Mouse (Mus musculus): ENCODE measurements around the gene Map4k4.

The Map4k4 gene

GRCm38 (mm10) chr1:39898686-39899085 is 2.0 kb upstream of the Map4k4 start:
- in situ Hi-C loops (cut with MboI, MseI) = loop anchor here (10.0 kb wide), 1 partner anchor 184 kb away; no protein-coding TSS in a partner anchor

- in situ Hi-C loops (cut with MboI, MseI) = no loop called here
Measured at GRCm38 (mm10) chr1:39901063-39901811, 524 bp downstream of the Map4k4 start.

- in situ Hi-C loops (cut with MboI, MseI) = no loop called here
Measured at GRCm38 (mm10) chr1:39901851-39902703, 1.4 kb downstream of the Map4k4 start.

GRCm38 (mm10) chr1:39902704-39903151 is 2.0 kb downstream of the Map4k4 start:
- in situ Hi-C loops (cut with MboI, MseI) = no loop called here

- in situ Hi-C loops (cut with MboI, MseI) = no loop called here
Measured at GRCm38 (mm10) chr1:39904720-39905119, 4.0 kb downstream of the Map4k4 start.

- in situ Hi-C loops (cut with MboI, MseI) = no loop called here
Measured at GRCm38 (mm10) chr1:39906921-39907320, 6.2 kb downstream of the Map4k4 start.

- in situ Hi-C loops (cut with MboI, MseI) = no loop called here
Measured at GRCm38 (mm10) chr1:39908976-39909375, 8.3 kb downstream of the Map4k4 start.

GRCm38 (mm10) chr1:39911446-39911845 is 10.7 kb downstream of the Map4k4 start:
- in situ Hi-C loops (cut with MboI, MseI) = no loop called here

GRCm38 (mm10) chr1:39913256-39913655 is 12.5 kb downstream of the Map4k4 start:
- in situ Hi-C loops (cut with MboI, MseI) = no loop called here

GRCm38 (mm10) chr1:39916144-39916543 is 15.4 kb downstream of the Map4k4 start:
- in situ Hi-C loops (cut with MboI, MseI) = loop anchor here (5.0 kb wide), 1 partner anchor 56 kb away; no protein-coding TSS in a partner anchor

- in situ Hi-C loops (cut with MboI, MseI) = loop anchor here (5.0 kb wide), 1 partner anchor 54 kb away; no protein-coding TSS in a partner anchor
Measured at GRCm38 (mm10) chr1:39917855-39918516, 17.3 kb downstream of the Map4k4 start.

- in situ Hi-C loops (cut with MboI, MseI) = loop anchor here (5.0 kb wide), 1 partner anchor 54 kb away; no protein-coding TSS in a partner anchor
Measured at GRCm38 (mm10) chr1:39918517-39919115, 17.9 kb downstream of the Map4k4 start.

GRCm38 (mm10) chr1:39920616-39921015 is 19.9 kb downstream of the Map4k4 start:
- in situ Hi-C loops (cut with MboI, MseI) = no loop called here

- in situ Hi-C loops (cut with MboI, MseI) = no loop called here
Measured at GRCm38 (mm10) chr1:39921996-39922395, 21.3 kb downstream of the Map4k4 start.

GRCm38 (mm10) chr1:39922714-39923113 is 22.0 kb downstream of the Map4k4 start:
- in situ Hi-C loops (cut with MboI, MseI) = no loop called here

GRCm38 (mm10) chr1:39923395-39924337 is 23.0 kb downstream of the Map4k4 start:
- in situ Hi-C loops (cut with MboI, MseI) = no loop called here

- in situ Hi-C loops (cut with MboI, MseI) = loop anchor here (10.0 kb wide), 1 partner anchor 1796 kb away; no protein-coding TSS in a partner anchor
Measured at GRCm38 (mm10) chr1:39931055-39931454, 30.3 kb downstream of the Map4k4 start.

- in situ Hi-C loops (cut with MboI, MseI) = loop anchor here (10.0 kb wide), 1 partner anchor 1797 kb away; no protein-coding TSS in a partner anchor
Measured at GRCm38 (mm10) chr1:39932216-39932739, 31.6 kb downstream of the Map4k4 start.

GRCm38 (mm10) chr1:39932922-39933321 is 32.2 kb downstream of the Map4k4 start:
- in situ Hi-C loops (cut with MboI, MseI) = loop anchor here (10.0 kb wide), 1 partner anchor 1798 kb away; no protein-coding TSS in a partner anchor

GRCm38 (mm10) chr1:39934954-39935353 is 34.2 kb downstream of the Map4k4 start:
- in situ Hi-C loops (cut with MboI, MseI) = loop anchor here (10.0 kb wide), 1 partner anchor 1800 kb away; no protein-coding TSS in a partner anchor

Measured in regulatory T cell (primary cell).